Mouse (Mus musculus): ENCODE data around the gene Ikzf5.

The Ikzf5 gene

DNA sequence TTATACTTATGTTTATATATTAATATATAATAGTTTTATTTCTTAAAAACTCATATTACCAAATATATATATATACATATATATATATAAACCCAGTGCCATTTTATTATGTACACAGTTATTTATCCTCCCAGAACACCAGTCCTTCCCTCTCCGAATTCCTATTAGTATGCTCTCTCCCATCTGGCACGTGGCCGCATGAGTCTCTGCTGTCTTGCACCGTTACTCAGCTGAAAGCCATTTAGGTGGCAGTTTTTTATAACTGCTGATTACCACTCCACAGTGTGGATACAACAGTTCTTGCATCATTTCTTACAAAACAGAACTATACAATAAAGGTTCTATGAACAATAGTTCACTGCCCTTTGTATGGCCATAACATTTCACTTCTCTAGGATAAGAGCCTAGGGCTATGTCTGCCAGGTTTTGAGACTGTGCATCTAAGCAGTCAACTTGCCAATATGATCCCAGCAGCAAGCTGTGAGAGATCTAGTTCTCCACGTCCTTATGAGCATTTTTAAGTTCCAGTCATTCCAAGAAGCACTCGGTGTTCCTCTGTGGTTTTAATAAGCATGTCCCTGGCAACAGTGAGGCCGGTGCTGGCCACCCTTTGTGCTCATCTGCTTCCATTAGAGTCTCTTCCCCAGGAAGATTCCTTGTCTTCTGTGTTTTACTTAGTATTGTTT lies 64.3 kb downstream of the Ikzf5 start:
- DNase-seq, result no peak

All from lung, adult 18-20 months (tissue).